Mouse (Mus musculus) intestine, postnatal 0 days (tissue): ENCODE results near the gene Tle4. TPM values are rescaled to one million over a fixed set of nuclear protein-coding genes. Genes with fewer than 3 reads are reported as not detected.

ENCODE experiments used
- ATAC-seq: fragments of 200-750 bp; cut with Nextera tagmentation; 2 replicates; pipeline ENCODE4 v1.8.0; 2017; ENCODE audit warnings: mild to moderate bottlenecking, moderate TSS enrichment, moderate library complexity
- H3K27ac ChIP-seq: fragments of 300-500 bp; sonication (generic); 2 replicates; pipeline ENCODE4 v1.5.1; 2014; ENCODE audit warnings: mild to moderate bottlenecking, low read depth, low read length, moderate library complexity
- H3K27me3 ChIP-seq: fragments of 300-500 bp; sonication (generic); replicated peaks from 2 replicates; pipeline ENCODE4 v1.6.1; 2014; ENCODE audit warnings: low read length, mixed read lengths; ENCODE audit not compliant: control insufficient read depth, insufficient read depth
- H3K36me3 ChIP-seq: fragments of 300-500 bp; sonication (generic); 2 replicates; pipeline ENCODE4 v1.6.1; 2014; ENCODE audit warnings: mild to moderate bottlenecking, moderate library complexity; ENCODE audit not compliant: control insufficient read depth, insufficient read depth
- H3K4me1 ChIP-seq: fragments of 300-500 bp; sonication (generic); replicated peaks from 2 replicates; pipeline ENCODE4 v1.6.1; 2014; ENCODE audit warnings: antibody characterized with exemption, low read length, mixed read lengths; ENCODE audit not compliant: control insufficient read depth, insufficient read depth
- H3K4me2 ChIP-seq: fragments of 300-500 bp; sonication (generic); replicated peaks from 2 replicates; pipeline ENCODE4 v1.6.1; 2014; ENCODE audit warnings: low read depth, mild to moderate bottlenecking, moderate library complexity
- H3K4me3 ChIP-seq: fragments of 300-500 bp; sonication (generic); 2 replicates; pipeline ENCODE4 v1.5.1; 2014; ENCODE audit warnings: low read depth, low read length
- H3K9ac ChIP-seq: fragments of 300-500 bp; sonication (generic); 2 replicates; pipeline ENCODE4 v1.6.1; 2014; ENCODE audit warnings: mild to moderate bottlenecking, low read depth, low read length
- H3K9me3 ChIP-seq: fragments of 300-500 bp; sonication (generic); 2 replicates; pipeline ENCODE4 v1.6.1; 2016; ENCODE audit warnings: mixed run types; ENCODE audit not compliant: control insufficient read depth
- CTCF ChIP-seq: sonication (generic); IDR thresholded peaks from 2 replicates; pipeline ENCODE4 v1.5.1; 2016; ENCODE audit warnings: low read depth, mild to moderate bottlenecking, control low read depth, antibody characterized with exemption, moderate library complexity
- WGBS: fragments of 180-500 bp; shearing (Covaris S2); extraction: QIAGEN DNeasy Blood & Tissue Kit; methylation state at CpG from one replicate; pipeline ENCODE4 v1.1.7; 2014; 5-methylcytosine and 5-hydroxymethylcytosine counted together
- polyA plus RNA-seq: library from polyadenylated mRNA; unstranded; fragments of >200 nt; fragmentation: Nextera tagmentation; extraction: Ambion mirVana; gene quantifications from 2 replicates; pipeline ENCODE4 v1.2.1, GENCODE M21; 2015

The Tle4 gene
- polyA plus RNA-seq, 1 experiment from 2014 or later: 18.5 TPM

DNA sequence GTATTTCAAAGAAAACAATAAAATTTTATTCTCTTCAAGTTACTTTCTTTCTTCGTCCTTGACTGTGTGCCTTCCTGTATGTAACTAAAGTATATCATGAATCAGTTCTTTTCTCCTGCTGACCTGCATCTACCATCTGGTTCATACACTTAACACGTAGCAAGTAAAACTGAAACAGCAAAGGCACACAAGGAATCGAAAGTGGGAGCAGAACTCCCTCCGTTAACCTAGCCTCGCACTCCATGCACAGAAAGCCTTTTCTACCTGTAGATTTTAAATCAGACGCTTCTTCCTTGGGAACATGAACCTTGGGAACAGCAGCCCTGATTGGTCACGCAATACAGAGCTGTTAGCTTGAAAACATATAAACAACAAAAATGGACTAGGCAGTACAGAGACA lies 78.7 kb downstream of the Tle4 start:
- Histone ChIP-seq H3K27ac (no peak overlapping the region), H3K4me2 (no peak overlapping the region), H3K9me3 (no peaks in the 10 kb centered on the region), H3K27me3 (no peaks in the 10 kb centered on the region), H3K4me1 (0 out of 2 replicates have a peak, but pooled peaks cover 3% of the 10 kb centered on the region), H3K4me3 (no peak overlapping the region), H3K9ac (no peak overlapping the region), H3K36me3 (no peaks in the 10 kb centered on the region)
- ATAC-seq: no peak
- no peak for TF ChIP-seq CTCF
- WGBS: 93% methylated on average over 7 of the region's 7 CpGs

DNA sequence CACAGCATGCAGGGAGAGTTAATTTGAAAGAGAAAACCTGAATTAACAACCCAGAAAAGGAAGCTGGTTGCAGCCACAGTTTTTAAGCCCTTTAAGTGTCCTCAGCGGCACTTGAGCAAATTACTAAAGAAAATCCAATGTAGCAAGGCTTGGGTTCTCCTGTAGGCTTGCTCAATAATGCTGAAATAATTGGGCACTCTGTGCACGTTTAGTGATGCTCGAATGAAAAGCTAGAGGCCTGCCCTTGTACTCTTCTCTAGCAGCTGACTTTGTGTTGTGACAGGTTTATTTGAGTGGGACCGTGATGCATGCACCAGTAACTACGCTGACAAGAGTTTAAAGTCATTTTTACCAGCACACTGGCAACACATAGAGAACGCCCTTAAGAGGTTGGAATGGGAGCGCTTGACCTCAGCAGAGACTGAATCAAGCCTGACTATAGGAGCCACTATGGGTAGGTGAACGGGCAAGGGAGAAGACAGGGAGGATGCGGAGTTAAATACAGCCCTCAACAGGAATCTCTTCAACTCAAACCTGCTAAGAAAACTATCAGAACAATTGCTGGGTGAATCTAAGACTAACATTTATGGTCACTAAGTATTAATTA lies 79.3 kb downstream of the Tle4 start:
- H3K36me3 ChIP-seq: no peaks in the 10 kb centered on the region
- ATAC-seq: no peak
- no peaks in the 10 kb centered on the region for H3K9me3 ChIP-seq
- no peak overlapping the region for H3K9ac ChIP-seq
- no peak overlapping the region for H3K27ac ChIP-seq
- TF ChIP-seq CTCF: no peak
- 0 out of 2 replicates have a peak, but pooled peaks cover 3% of the 10 kb centered on the region for H3K4me1 ChIP-seq
- no peaks in the 10 kb centered on the region for H3K27me3 ChIP-seq
- no peak overlapping the region for H3K4me2 ChIP-seq
- no peak overlapping the region for H3K4me3 ChIP-seq
- 90% methylated on average over 9 of the region's 9 CpGs for WGBS

- ATAC-seq: peak; percentile 36; the same call in 1 of the 2 replicates
Observed at GRCm38 (mm10) chr19:14516420-14516819, 81.4 kb downstream of the Tle4 start.

DNA sequence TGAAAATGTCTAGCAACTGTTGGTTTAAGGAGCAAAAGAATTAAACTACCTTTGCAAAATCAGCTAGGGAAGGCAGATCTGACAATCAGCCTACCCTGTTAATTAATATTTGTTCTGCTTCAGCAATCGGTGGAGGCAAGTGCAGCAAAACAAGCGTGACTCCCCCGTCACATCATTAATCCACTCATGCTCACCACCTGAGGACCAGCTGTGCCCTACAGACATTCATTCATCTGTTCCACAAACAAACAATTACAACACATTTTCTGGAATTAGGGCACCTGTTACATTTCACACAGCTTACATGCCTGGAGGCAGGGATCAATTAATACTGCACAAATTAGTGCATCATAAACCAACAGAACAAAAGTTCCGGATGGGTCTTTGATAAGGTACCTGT lies 89.0 kb downstream of the Tle4 start:
- H3K36me3 ChIP-seq: no peaks in the 10 kb centered on the region
- no peak overlapping the region for H3K4me2 ChIP-seq
- H3K27ac ChIP-seq: no peak overlapping the region
- H3K9me3 ChIP-seq: no peaks in the 10 kb centered on the region
- 85% methylated on average over 4 of the region's 4 CpGs for WGBS
- H3K4me3 ChIP-seq: no peak overlapping the region
- H3K9ac ChIP-seq: no peak overlapping the region
- no peak for ATAC-seq
- no peaks in the 10 kb centered on the region for H3K27me3 ChIP-seq
- no peaks in the 10 kb centered on the region for H3K4me1 ChIP-seq
- TF ChIP-seq CTCF: no peak

More at GRCm38 (mm10) chr19:14516420-14516819, 81.4 kb downstream of the Tle4 start:
- Histone ChIP-seq H3K4me3 (no peak overlapping the region), H3K27ac (no peak overlapping the region), H3K27me3 (no peaks in the 10 kb centered on the region), H3K9me3 (no peaks in the 10 kb centered on the region), H3K36me3 (no peaks in the 10 kb centered on the region), H3K4me2 (no peak overlapping the region), H3K4me1 (0 out of 2 replicates have a peak, but pooled peaks cover 3% of the 10 kb centered on the region), H3K9ac (no peak overlapping the region)
- TF ChIP-seq CTCF: no peak
- 35% methylated on average over 1 of the region's 1 CpGs for WGBS

DNA sequence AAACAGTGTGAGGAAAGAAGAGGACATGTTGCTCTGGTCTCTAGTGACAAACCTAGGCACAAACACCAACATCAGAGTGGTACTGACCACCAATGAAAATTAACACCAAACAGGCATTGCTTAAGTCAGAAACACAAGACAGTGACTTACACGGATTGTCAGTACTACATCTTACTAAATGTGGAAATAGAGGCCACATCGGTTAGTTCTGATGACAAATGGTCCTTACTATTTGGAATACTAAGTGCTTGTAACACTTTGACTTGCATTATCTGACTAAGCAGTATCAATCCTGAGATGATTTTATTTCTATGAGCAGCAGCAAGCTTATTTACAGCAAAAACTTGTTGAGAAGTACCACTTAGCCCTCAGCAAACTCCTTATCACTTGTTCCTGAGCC lies 89.9 kb downstream of the Tle4 start:
- Histone ChIP-seq H3K9me3 (no peaks in the 10 kb centered on the region), H3K4me2 (no peak overlapping the region), H3K27ac (no peak overlapping the region), H3K4me1 (no peaks in the 10 kb centered on the region), H3K27me3 (no peaks in the 10 kb centered on the region), H3K9ac (no peak overlapping the region), H3K4me3 (no peak overlapping the region), H3K36me3 (no peaks in the 10 kb centered on the region)
- no peak for ATAC-seq
- no peak for TF ChIP-seq CTCF
- 69% methylated on average over 2 of the region's 2 CpGs for WGBS

- Histone ChIP-seq H3K27me3 (no peaks in the 10 kb centered on the region), H3K4me1 (no peaks in the 10 kb centered on the region), H3K36me3 (no peaks in the 10 kb centered on the region), H3K9me3 (no peaks in the 10 kb centered on the region), H3K4me2 (no peak overlapping the region), H3K9ac (no peak overlapping the region), H3K27ac (no peak overlapping the region), H3K4me3 (no peak overlapping the region)
- no peak for TF ChIP-seq CTCF
- no peak for ATAC-seq
- 64% methylated on average over 3 of the region's 3 CpGs for WGBS
Observed at GRCm38 (mm10) chr19:14506875-14507670, 90.8 kb downstream of the Tle4 start.
